Mouse (Mus musculus): ENCODE measurements around the gene Olfr1263.

The Olfr1263 gene

GRCm38 (mm10) chr2:90011831-90012230, at the start of gene Olfr1263:
Gene Olfr1263, plus strand, starts transcription at chr2:90012131.
- in situ Hi-C loops (cut with MboI, MseI) = no loop called here

- in situ Hi-C loops (cut with MboI, MseI) = no loop called here
Measured at GRCm38 (mm10) chr2:89974184-89974583, 37.7 kb upstream of the Olfr1263 start, which contains the start of gene Olfr1260. Gene Olfr1260, plus strand, starts transcription at chr2:89974340.

- in situ Hi-C loops (cut with MboI, MseI) = no loop called here
Measured at GRCm38 (mm10) chr2:89977709-89978108, 34.2 kb upstream of the Olfr1263 start.

GRCm38 (mm10) chr2:89990921-89991320, 21.0 kb upstream of the Olfr1263 start, which contains the start of gene Olfr1261:
Gene Olfr1261, plus strand, starts transcription at chr2:89991221.
- in situ Hi-C loops (cut with MboI, MseI) = no loop called here

GRCm38 (mm10) chr2:89999845-90000244, 12.1 kb upstream of the Olfr1263 start, which contains the start of gene Olfr1262:
Gene Olfr1262, plus strand, starts transcription at chr2:90000145.
- in situ Hi-C loops (cut with MboI, MseI) = no loop called here

GRCm38 (mm10) chr2:90025477-90025876, 13.5 kb downstream of the Olfr1263 start, which contains the start of gene Olfr1264:
Gene Olfr1264, minus strand, starts transcription at chr2:90025577.
- in situ Hi-C loops (cut with MboI, MseI) = loop anchor here in 1 of 2 experiments (25.0 kb wide), 1 partner anchor 787 kb away; no protein-coding TSS in a partner anchor

GRCm38 (mm10) chr2:90035037-90035436, 23.1 kb downstream of the Olfr1263 start, which contains the start of gene Olfr1265:
Gene Olfr1265, plus strand, starts transcription at chr2:90035337.
- in situ Hi-C loops (cut with MboI, MseI) = loop anchor here in 1 of 2 experiments (25.0 kb wide), 1 partner anchor 777 kb away; no protein-coding TSS in a partner anchor

- in situ Hi-C loops (cut with MboI, MseI) = no loop called here
Measured at GRCm38 (mm10) chr2:90063494-90063893, 51.6 kb downstream of the Olfr1263 start, which contains the start of gene Olfr140. Gene Olfr140, minus strand, starts transcription at chr2:90063594.
